Mouse (Mus musculus): ENCODE measurements at regions not wholly inside any gene's neighbourhood (a gene's known extent, or its start where the extent isn't known, plus 50 kb on each side); places are given as distances from the start of the nearest gene placed in this dataset.
A peak's percentile ranks its signal among the peaks of the same experiment; 100 is the strongest.

DNA sequence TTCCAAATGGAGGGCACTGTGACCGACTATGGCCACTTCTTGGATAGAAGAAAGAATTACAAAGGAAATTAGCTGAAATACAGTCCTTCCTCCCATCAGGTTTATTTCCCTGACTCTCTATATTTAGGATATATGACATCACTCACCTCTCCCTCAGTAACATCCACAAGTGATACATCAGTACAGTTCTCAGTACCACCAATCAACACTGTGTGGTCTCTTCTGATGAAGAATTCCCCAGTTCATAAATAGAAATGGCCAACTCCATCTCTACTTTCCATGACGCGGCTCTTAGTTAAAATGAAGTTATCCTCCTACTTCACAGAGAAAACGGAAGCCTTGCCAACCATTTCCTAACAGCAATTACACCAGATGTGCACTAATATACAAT is 208.3 kb upstream of the Dio2 start:
- no peak for DNase-seq (ENCODE audit: low spot score)

DNA sequence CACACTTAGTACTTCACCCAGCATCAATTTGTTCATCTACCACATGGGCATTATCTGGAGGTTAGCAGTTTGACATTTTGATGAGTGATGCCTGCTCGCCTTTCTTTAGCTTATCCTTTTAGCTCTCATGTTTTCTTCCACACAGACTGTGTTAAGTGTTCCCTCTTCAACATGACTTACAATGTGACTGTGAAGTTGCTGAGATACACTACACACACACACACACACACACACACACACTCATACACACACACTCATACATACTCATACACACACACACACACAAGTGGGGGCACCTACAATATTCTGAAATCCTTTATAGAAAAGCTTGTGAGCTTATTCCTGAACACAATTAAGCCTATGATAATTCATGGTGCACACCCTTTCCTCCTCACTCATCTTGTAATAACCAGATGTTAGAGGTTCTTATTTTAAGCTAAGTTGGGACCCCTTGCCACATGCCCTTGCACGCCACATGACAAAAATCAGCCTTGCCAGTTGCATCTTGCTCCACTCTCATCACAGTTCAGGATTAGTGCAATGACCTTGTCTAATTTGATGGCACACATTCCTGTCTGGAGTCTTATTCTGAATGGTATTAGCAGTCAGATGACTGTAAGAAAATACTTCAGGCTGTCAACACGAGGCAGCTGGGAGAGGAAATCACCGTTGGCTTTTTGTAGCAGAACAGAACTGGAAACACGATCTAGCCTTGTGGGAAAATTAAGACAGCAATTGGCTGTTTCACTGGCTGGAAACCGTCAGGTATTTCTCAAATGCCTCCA is 207.7 kb upstream of the Dio2 start:
- no peak for DNase-seq (ENCODE audit: low spot score)

DNA sequence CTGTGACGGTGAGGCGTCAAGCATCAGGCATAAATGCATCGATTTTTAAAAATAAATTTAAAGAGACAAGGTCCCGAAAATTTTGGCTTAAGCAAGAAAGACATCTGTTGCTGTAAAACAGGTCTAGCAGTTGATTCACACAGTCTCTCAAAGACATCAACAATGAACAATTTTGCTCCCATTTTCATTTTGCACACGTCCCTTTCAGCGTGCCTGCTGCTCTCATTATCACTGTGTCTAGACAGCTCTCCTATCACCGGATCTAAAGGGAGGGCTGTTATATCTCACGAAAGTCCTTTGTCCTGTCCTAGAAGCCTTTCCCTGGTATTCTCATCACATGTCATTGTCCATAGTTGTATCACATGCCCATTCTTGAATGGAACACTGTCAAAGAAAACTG is 194.4 kb upstream of the Dio2 start:
- no peak for DNase-seq (ENCODE audit: low spot score)

DNA sequence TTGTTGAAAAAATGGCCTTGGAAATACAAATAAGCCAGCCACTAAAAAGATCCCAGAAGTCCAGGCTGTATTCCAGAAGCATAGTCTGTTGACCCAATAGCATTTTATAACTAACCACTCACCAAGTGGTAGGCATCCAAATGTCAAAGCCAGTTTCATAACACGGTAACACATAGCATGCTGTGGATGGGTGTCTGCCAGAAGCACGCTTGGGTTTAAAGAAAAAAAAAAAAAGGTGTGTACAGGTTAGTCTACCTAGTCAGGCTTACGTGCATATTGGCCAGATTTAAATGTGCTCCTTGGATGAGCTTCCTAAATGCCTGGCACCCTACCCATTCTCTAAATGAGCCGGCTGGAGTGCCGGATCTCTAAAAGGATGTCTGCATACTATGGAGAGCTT is 194.0 kb upstream of the Dio2 start:
- DNase-seq (ENCODE audit: low spot score), result no peak

DNA sequence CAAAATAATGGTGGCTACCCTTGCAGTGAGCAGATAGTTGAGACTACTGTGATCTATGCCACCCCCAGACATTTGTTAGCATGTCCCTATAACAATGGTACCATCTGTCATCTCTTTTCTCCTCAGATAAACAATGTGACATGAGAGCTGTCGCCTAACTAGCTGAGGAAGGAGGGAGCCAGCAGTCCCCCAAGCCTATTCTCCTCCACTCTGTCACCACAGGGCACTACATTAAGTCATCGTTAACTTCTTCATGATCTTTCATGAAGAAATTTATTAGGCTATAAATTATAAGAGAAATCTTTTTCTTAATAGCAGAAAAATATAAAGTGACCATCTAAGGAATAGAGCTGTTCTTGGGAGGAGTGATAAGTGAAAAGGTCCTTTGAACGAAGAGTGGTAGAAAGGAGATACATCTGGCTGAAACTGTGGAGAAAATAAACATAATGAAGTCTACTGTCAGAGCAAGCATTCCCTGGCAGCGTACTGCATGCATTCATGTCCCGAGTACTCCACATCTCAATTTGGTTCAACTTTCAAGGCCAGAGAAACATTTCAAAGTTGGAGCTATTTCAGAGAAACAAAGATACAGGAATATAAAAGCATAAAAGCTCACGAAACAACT is 192.0 kb upstream of the Dio2 start:
- DNase-seq (ENCODE audit: low spot score), result no peak

DNA sequence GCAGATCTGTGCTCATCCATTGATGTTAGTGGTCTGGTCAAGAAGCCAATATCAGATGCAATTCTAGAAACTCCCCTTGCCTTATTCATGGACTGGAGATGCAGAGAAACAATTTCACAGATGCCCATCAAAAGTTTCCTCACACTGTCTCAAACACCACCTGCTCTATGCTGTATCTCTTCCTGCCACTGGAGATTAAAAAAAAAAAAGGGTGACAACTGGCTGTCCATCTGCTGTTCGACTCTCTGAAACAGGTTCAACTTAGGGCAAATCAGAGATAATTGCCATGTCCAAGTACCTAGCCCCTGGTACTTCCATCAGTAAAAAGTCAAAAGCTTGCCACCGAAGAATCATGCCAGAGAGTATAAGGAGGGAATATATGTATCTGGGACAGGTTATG is 185.4 kb upstream of the Dio2 start:
- DNase-seq (ENCODE audit: low spot score), result no peak

DNA sequence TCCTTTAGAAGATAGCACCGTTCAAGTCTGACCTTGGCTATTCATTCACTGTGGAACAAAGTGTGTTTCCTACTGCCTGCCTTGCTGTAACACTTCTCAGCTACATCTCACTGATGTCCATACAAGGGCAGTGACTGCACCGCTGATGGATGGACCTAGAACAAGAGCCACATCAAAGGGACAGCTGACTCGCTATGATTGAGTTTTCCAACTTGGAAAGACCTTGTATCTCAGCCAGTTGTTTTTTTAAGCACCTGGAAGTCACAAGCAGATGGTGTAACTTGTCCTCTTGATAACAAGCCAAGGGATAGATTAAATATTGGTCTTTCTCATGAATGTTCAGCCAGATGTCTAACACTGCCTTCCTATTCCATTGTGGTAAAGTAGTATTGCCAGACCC is 184.9 kb upstream of the Dio2 start:
- no peak for DNase-seq (ENCODE audit: low spot score)

DNA sequence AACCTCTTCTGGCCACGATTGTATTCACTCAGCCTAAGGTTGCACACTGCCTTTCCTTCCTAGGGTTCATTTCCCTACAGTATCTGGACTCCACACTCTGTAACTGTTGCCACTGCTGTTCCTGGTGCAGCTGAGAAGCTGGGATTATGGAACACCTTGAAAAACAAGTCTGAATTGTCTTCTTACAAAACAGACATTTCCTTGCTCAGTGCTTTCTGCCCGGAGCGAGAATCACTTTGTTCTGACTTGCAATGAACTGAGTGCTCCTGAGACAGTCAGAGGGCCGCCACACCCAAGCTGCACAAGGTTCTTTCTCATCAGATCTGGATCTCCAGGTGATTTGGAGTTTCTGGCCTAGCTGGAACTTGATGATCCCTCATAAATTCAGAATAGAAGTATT is 183.0 kb upstream of the Dio2 start:
- no peak for DNase-seq (ENCODE audit: low spot score)

DNA sequence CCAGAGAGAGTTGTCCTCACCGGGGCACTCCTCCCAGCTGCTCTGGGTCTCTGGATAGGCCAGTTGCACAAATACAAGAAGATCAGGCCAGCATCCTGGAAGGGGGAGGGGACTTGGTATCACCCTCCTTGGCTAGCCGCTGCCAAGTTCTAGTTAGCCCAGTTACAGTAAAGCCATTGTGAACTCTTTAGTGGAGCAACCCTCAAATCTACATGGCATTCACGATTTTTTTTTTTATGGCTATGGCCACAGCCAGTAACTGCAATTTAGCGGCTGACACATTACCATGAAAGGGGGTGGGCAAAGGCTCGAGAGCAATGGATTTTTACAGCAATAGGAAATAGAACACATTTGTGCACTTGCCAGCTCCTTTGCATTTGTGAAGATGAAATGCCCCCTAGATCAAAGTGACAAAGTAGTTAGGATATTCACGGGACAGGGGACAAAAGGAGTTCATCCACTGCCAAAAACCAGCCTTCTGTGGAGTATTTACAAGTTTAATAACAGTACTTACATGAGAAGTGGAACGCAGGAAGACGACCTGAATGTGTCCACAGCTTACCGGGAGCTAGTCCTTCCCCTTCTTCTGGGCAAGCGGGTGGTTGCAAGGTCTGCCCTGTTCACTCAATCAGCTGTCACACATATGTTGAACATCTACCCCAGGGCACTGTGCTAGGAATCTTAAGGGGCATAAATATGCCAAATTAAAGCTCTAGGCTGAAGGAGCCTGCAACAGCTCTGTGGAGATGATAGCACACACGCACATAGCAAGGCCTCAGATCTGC is 177.9 kb upstream of the Dio2 start:
- DNase-seq (ENCODE audit: low spot score), result peak; percentile 83

DNA sequence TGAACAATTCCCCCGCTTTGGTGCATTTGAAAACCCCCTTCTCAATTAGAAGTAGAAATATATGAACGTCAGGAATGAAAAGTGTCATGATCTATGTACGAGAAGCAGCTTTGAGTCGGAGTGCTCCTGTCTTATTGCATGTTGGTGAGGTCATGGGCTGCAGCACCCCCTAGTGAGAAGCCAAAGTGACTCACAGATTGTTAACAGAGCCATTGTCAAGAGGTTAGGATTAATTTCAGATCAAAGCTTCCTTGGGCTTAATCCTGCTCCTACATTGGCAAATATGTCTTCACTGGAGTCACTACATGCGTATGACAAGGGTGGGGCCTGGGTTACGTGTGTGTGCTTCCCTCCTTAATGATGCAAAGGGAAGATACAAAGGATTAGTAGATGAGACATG is 165.8 kb upstream of the Dio2 start:
- DNase-seq (ENCODE audit: low spot score), result peak; percentile 10

DNA sequence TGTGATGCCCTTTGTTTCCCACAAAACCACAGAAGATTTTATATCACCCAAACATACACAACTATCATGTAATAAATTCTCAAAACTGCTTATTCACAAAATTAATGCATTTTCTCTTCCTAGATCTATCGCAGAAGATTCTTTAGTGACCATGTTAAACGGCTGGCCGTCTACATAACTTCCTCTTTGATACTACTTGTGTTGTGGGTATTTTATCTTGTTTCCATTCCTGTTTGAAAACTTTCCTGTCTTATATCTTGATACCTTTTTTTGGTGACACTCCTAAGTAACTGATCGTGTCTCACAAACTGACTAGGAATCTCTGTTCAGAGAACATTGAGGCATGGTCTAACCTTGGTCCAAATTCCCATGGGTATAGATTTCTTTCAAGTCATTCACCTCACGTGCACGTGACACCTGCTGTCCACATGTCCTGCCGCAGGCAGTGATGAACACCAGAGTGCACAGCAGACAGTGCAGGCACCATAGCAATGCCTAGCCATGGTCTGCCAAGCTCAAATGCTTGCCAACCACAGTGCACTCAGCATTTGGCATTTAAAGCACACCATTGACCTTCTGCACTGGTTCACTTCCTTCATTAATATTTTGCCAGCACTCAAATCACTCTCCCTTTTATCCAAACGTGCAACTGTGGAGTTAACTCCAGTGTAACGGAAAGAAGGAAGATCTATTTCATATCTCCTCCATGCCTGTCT is 155.6 kb upstream of the Dio2 start:
- no peak for DNase-seq (ENCODE audit: low spot score)

DNA sequence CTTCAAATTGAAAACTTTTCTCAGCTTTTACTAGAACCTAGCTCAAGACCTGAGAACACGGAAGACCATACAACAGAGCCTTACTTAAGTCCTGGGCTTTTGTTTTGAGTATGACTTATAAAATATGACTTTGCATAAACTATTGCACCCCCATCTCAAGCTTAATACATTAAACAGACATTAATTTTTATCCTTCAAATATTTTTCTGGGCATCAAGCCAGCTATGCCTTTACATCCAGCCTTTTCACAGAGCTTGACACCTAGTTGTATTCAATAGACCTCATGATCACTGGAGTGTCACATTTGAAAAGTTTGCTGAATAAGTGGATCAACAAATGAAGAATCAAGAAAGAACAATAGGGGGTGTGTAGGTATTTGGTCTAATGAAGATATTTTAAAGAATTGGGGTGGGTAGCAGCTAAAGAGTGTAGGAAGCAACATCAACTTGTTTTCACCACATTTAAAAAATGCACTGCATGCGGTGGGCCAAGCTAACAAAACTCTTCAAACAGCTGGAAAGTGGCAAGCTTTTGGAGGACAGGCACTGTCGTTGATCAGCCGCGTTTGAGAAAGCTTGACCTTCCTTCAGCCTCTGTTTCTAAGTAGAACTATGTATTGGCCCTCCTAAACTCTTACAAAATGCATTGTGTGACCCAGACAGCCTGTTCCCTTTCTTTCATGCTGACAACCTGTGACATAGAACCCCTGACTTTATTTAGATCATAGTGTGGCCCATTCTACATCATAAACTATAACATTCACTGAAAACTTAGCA is 138.2 kb upstream of the Dio2 start:
- no peak for DNase-seq (ENCODE audit: low spot score)

DNA sequence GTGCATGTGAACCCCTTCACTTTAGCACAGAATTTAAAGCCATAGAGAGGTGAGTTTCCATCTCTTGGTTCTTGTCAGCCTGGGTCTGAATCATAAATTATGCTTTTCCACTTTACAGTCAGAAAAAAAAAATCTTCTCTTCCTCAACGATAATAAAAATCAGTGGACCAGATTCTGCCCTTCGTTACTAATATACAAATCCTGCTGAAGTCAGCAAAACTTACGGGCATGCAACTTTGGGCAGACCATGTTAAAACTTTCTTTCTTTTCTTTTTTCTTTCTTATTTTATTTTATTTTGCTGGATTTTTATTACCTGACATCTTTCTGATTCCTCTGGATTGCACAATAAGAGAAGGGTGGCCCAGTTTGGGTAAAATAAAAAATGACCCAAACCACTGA is 136.6 kb upstream of the Dio2 start:
- DNase-seq (ENCODE audit: low spot score), result no peak

DNA sequence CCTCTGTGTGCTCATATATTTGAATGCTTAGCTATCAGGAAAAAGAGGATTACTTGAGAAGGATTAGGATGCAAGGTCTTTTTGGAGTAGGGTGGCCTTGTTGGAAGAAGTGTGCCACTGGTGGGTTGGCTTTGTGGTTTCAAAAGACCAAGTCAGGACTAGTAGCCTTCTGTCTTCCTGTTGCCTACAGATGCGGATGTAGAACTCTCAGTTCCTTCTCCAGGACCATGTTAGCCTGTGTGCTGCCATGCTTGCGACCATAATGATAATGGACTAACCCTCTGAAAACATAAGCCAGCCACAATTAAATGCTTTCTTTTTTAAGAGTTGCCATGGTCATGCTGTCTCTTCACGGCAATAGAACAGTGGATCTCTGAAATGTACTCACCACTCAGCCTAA is 135.7 kb upstream of the Dio2 start:
- DNase-seq (ENCODE audit: low spot score), result no peak

DNA sequence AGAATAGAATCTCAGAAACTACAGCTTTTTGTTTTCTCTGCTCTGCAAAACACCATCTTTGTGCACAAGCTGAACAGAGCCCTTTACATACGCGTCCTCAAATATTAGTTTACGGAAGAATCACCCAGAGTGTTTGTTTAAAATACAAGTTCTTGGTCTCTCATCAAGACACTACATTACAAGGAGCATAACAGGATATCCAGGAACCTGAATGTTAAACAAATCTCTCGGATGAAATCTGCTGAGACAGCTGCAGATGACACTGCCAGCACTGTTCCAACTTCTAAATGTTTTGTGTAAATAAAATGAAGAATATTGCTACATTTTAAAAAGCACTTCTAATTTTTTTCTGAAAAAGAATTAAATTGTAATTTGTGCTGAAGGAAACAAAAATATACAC is 128.4 kb upstream of the Dio2 start:
- no peak for DNase-seq (ENCODE audit: low spot score)

DNA sequence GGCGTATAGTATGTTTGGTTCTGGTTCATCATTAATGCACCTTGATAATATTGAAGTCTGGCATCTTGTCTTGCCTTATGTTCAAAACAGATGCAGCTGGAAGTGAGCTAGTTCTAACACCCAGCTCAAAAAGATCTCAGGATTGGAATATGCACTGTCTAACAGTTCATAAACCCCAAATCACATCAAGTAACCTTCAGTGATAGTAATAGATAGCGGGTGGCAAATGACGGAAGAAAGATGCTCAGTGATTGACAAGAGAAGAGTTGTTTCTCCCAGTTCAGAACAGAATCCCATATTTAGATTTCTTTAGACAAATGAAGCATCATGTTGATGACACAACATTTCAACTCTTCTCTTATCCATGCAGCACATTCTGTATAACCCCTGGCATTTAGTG is 124.4 kb upstream of the Dio2 start:
- no peak for DNase-seq (ENCODE audit: low spot score)

DNA sequence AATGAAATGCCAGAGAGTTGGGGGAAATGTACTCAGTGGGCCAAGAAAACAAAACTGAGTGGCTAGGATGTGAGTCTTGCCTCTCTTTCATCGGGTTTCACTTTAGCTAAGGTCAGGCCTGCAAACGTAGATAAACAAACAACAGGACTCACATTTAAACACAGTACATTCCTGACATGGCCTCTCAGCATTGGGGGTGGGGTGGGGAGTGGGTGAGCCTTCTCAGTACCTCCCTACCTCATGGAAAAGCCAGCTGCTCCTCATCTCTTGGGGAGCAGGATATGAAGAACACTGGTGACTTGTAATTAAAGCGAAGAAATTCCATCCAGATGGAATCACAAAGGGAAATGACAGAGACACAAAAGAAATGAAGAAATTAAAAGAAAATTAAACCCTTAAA is 119.5 kb upstream of the Dio2 start:
- no peak for DNase-seq (ENCODE audit: low spot score)

DNA sequence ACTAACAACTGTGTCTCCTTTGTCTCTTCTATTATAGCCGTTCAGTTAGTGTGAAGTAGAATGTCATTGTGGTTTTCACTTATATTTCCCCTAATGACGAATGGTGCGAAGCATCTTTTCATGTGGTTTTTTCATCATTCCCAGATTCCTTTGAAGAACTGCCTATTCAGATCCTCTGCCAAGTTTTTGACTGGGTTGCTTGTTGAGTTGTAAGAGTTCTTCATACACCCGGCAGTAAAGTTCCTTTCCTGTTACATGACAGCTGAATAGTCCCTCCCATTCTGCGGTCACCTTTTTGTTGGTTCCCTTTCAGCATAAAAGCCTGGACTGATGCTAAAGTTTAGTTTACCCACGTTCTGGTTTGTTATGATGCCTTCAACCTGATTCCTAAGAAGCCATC is 72.4 kb upstream of the Dio2 start:
- DNase-seq (ENCODE audit: low spot score), result no peak

DNA sequence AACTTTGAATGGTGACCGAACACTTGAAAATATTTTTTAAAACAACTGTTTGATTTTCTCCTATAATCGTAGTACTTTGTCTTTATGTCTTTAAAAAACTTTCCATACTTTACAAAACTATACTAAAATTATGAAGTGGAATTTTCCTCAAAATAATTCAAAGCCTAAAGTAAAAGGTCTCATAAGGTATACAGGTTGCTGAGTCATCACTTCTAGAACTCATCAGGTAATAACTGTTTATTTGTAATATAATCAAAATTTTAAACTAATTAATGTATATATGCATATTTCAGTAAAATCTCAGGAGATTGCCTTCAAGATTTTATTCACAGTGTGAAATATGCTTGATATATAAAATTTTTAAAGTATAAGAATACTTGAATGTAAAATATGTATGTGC is 52.3 kb upstream of the Dio2 start:
- DNase-seq (ENCODE audit: low spot score), result no peak
